Mouse (Mus musculus) thymus, postnatal 10 days (tissue): ENCODE measurements around the gene Usp3.

Experiments used
- DNase-seq, 2 experiments: peaks; one replicate each; pipeline ENCODE4 v3.0.0; 2021; ENCODE audit warnings: low spot score in 2 of 2

Usp3 gene

GRCm38 (mm10) chr9:66508890-66509399 lies 84.0 kb downstream of the Usp3 start:
- no peak for DNase-seq

GRCm38 (mm10) chr9:66507684-66508083 lies 85.3 kb downstream of the Usp3 start:
- no peak for DNase-seq

- no peak for DNase-seq
Measured at GRCm38 (mm10) chr9:66506424-66506823, 86.5 kb downstream of the Usp3 start.

GRCm38 (mm10) chr9:66506011-66506410 lies 86.9 kb downstream of the Usp3 start:
- DNase-seq: no peak

- peak; percentile 69 to 72 for DNase-seq
Measured at GRCm38 (mm10) chr9:66505141-66505917, 87.6 kb downstream of the Usp3 start.

GRCm38 (mm10) chr9:66504518-66504917 lies 88.4 kb downstream of the Usp3 start:
- DNase-seq: no peak

GRCm38 (mm10) chr9:66503879-66504411 lies 89.0 kb downstream of the Usp3 start:
- DNase-seq: no peak

GRCm38 (mm10) chr9:66501248-66501647 lies 91.7 kb downstream of the Usp3 start:
- no peak for DNase-seq

GRCm38 (mm10) chr9:66493992-66494391 lies 99.0 kb downstream of the Usp3 start:
- no peak for DNase-seq

GRCm38 (mm10) chr9:66492361-66492760 lies 100.6 kb downstream of the Usp3 start:
- no peak for DNase-seq

GRCm38 (mm10) chr9:66488786-66489185 lies 104.2 kb downstream of the Usp3 start:
- no peak for DNase-seq

- no peak for DNase-seq
Measured at GRCm38 (mm10) chr9:66483429-66483828, 109.5 kb downstream of the Usp3 start.

GRCm38 (mm10) chr9:66477785-66478184 lies 115.2 kb downstream of the Usp3 start:
- no peak for DNase-seq

GRCm38 (mm10) chr9:66465087-66465486 lies 127.9 kb downstream of the Usp3 start:
- peak in 1 of 2 experiments; percentile 65 for DNase-seq
